Mouse (Mus musculus): ENCODE data around the gene Traf3ip2.

Gene Traf3ip2

GRCm38 (mm10) chr10:39682556-39682955 lies 69.8 kb downstream of the Traf3ip2 start:
- no peak for DNase-seq

- no peak for DNase-seq
These were observed 70.7 kb downstream of the Traf3ip2 start for GRCm38 (mm10) chr10:39683481-39683880.

GRCm38 (mm10) chr10:39686811-39687210 lies 74.1 kb downstream of the Traf3ip2 start:
- DNase-seq = no peak

GRCm38 (mm10) chr10:39687851-39688250 lies 75.1 kb downstream of the Traf3ip2 start:
- no peak for DNase-seq

- DNase-seq = no peak
These were observed 78.8 kb downstream of the Traf3ip2 start for GRCm38 (mm10) chr10:39691351-39692064.

- DNase-seq = no peak
These were observed 79.4 kb downstream of the Traf3ip2 start for GRCm38 (mm10) chr10:39692152-39692551.

All from liver (tissue).